Mouse (Mus musculus) liver, embryonic 14.5 days (tissue): ENCODE measurements around the gene Prdx5. TPM values are rescaled to one million over a fixed set of nuclear protein-coding genes. Genes with fewer than 3 reads are reported as not detected.
"Not testable (repeated sequence)": the region's sequence is repeated elsewhere in the genome, so short reads cannot be mapped to it uniquely, and the experiment has no call there.

Experiments
- ATAC-seq: fragments of 200-750 bp; cut with Nextera tagmentation; 2 replicates; pipeline ENCODE4 v1.8.0; 2017; ENCODE audit warnings: moderate number of reproducible peaks, mild to moderate bottlenecking, moderate library complexity; ENCODE audit not compliant: insufficient read depth
- DNase-seq, 3 experiments: peaks; one replicate each; pipeline ENCODE4 v3.0.0-alpha.2; 2012 to 2013; ENCODE audit warnings: low read depth in 3 of 3, low spot score in 3 of 3
- H3K27ac ChIP-seq: fragments of 300-500 bp; sonication (generic); 2 replicates; pipeline ENCODE4 v1.5.1; 2014; ENCODE audit warnings: moderate library complexity, mild to moderate bottlenecking, control low read depth, inconsistent platforms
- H3K27me3 ChIP-seq: fragments of 300-500 bp; sonication (generic); 2 replicates; pipeline ENCODE4 v1.6.1; 2014; ENCODE audit warnings: mild to moderate bottlenecking, low read length, moderate library complexity; ENCODE audit not compliant: control insufficient read depth, insufficient read depth
- H3K36me3 ChIP-seq: fragments of 300-500 bp; sonication (generic); replicated peaks from 2 replicates; pipeline ENCODE4 v1.6.1; 2014; ENCODE audit warnings: low read depth; ENCODE audit not compliant: control insufficient read depth, insufficient read depth
- H3K4me1 ChIP-seq, 2 experiments: fragments of 200-500 bp in 1 of 2; fragments of 300-500 bp in 1 of 2; sonication (generic) in 1 of 2; replicated peaks; 2 replicates each; pipeline ENCODE4 v1.6.1; 2012 to 2014; ENCODE audit warnings: antibody characterized with exemption in 1 of 2, inconsistent platforms in 1 of 2, low read length in 1 of 2; ENCODE audit not compliant: control insufficient read depth in 2 of 2, insufficient read depth in 2 of 2
- H3K4me2 ChIP-seq: fragments of 300-500 bp; sonication (generic); 2 replicates; pipeline ENCODE4 v1.6.1; 2014; ENCODE audit warnings: low read depth, mild to moderate bottlenecking, control low read depth, moderate library complexity
- H3K4me3 ChIP-seq, 2 experiments: fragments of 200-500 bp in 1 of 2; fragments of 300-500 bp in 1 of 2; sonication (generic) in 1 of 2; 2 replicates each; pipeline ENCODE4 v1.5.1; 2012 to 2014; ENCODE audit warnings: low read depth in 2 of 2, low read length in 2 of 2, mild to moderate bottlenecking in 2 of 2, control low read depth in 1 of 2, inconsistent platforms in 1 of 2, moderate library complexity in 1 of 2; ENCODE audit not compliant: insufficient read depth in 1 of 2
- H3K9ac ChIP-seq: fragments of 300-500 bp; sonication (generic); replicated peaks from 2 replicates; pipeline ENCODE4 v1.6.1; 2014; ENCODE audit warnings: mild to moderate bottlenecking, control low read depth, moderate library complexity
- H3K9me3 ChIP-seq: fragments of 300-500 bp; sonication (generic); 2 replicates; pipeline ENCODE4 v1.6.1; 2016; ENCODE audit warnings: low read length, mixed read lengths; ENCODE audit not compliant: control insufficient read depth
- CTCF ChIP-seq: IDR thresholded peaks from 2 replicates; pipeline ENCODE4 v1.5.1; 2016; ENCODE audit warnings: antibody characterized with exemption, low read depth, control low read depth
- EP300 ChIP-seq: IDR thresholded peaks from 2 replicates; pipeline ENCODE4 v1.6.1; 2016; ENCODE audit warnings: antibody characterized with exemption, low read depth
- WGBS: fragments of 180-500 bp; shearing (Covaris S2); extraction: QIAGEN DNeasy Blood & Tissue Kit; methylation state at CpG from one replicate; pipeline ENCODE4 v1.1.7; 2014; ENCODE audit not compliant: insufficient replicate concordance; 5-methylcytosine and 5-hydroxymethylcytosine counted together
- polyA plus RNA-seq, 2 experiments: library from polyadenylated mRNA; depleted of rRNA in 1 of 2; stranded (reverse) in 1 of 2; unstranded in 1 of 2; fragments of >200 nt; fragmentation: Nextera tagmentation in 1 of 2; extraction: Ambion mirVana in 1 of 2; gene quantifications; 2 replicates each; pipeline versions ENCODE4 v1.2.1 to v1.2.3; 2012 to 2014

The Prdx5 gene
- polyA plus RNA-seq, 2 experiments, result 54.9 to 87.2 TPM

- TF ChIP-seq EP300 (no peak), CTCF (no peak)
- Histone ChIP-seq H3K9ac (no peak overlapping the region), H3K27ac (no peak overlapping the region), H3K9me3 (no peaks in the 10 kb centered on the region), H3K4me1 (peaks cover 2 to 11% of the 10 kb centered on the region in 2 experiments; a peak in 3 of 4 replicates), H3K4me2 (no peak overlapping the region), H3K4me3 (no peak overlapping the region), H3K36me3 (peaks cover 17% of the 10 kb centered on the region), H3K27me3 (no peaks in the 10 kb centered on the region)
- DNase-seq (no peak), ATAC-seq (no peak)
- WGBS, result 70% methylated on average over 9 of the region's 9 CpGs
These were observed 4.6 kb upstream of the Prdx5 start for GRCm38 (mm10) chr19:6914540-6914939.

- Histone ChIP-seq H3K4me2 (no peak overlapping the region), H3K36me3 (peaks cover 17% of the 10 kb centered on the region), H3K4me1 (peaks cover 2 to 11% of the 10 kb centered on the region in 2 experiments; a peak in 3 of 4 replicates), H3K9ac (no peak overlapping the region), H3K27ac (no peak overlapping the region), H3K4me3 (no peak overlapping the region), H3K9me3 (no peaks in the 10 kb centered on the region), H3K27me3 (no peaks in the 10 kb centered on the region)
- DNase-seq (no peak), ATAC-seq (no peak)
- WGBS, result 76% methylated on average over 11 of the region's 11 CpGs
- no peak for TF ChIP-seq CTCF
- no peak for TF ChIP-seq EP300
These were observed 4.1 kb upstream of the Prdx5 start for GRCm38 (mm10) chr19:6913991-6914390.

GRCm38 (mm10) chr19:6913036-6913435 lies 3.1 kb upstream of the Prdx5 start:
- WGBS, result 57% methylated on average over 6 of the region's 6 CpGs
- Histone ChIP-seq H3K4me2 (no peak overlapping the region), H3K4me3 (no peak overlapping the region), H3K36me3 (peaks cover 17% of the 10 kb centered on the region), H3K9me3 (no peaks in the 10 kb centered on the region), H3K27ac (no peak overlapping the region), H3K27me3 (no peaks in the 10 kb centered on the region), H3K9ac (no peak overlapping the region), H3K4me1 (peaks cover 2 to 17% of the 10 kb centered on the region in 2 experiments; a peak in 3 of 4 replicates)
- ATAC-seq, result no peak
- DNase-seq, result no peak
- TF ChIP-seq EP300 (no peak), CTCF (no peak)

- ATAC-seq, result no peak
- H3K4me1 ChIP-seq, result peaks cover 2 to 18% of the 10 kb centered on the region in 2 experiments; a peak in 3 of 4 replicates
- 84% methylated on average over 15 of the region's 15 CpGs for WGBS
- no peaks in the 10 kb centered on the region for H3K9me3 ChIP-seq
- no peak overlapping the region for H3K4me3 ChIP-seq
- no peaks in the 10 kb centered on the region for H3K27me3 ChIP-seq
- no peak for TF ChIP-seq EP300
- no peak overlapping the region for H3K9ac ChIP-seq
- H3K27ac ChIP-seq, result no peak overlapping the region
- DNase-seq, result no peak
- no peak overlapping the region for H3K4me2 ChIP-seq
- H3K36me3 ChIP-seq, result peaks cover 17% of the 10 kb centered on the region
These were observed 2.5 kb upstream of the Prdx5 start for GRCm38 (mm10) chr19:6912205-6912970.

GRCm38 (mm10) chr19:6911101-6912074 lies 1.5 kb upstream of the Prdx5 start:
- peak overlapping the region; percentile 11 to 42 for H3K4me3 ChIP-seq
- H3K9me3 ChIP-seq, result no peaks in the 10 kb centered on the region
- ATAC-seq, result no peak
- H3K36me3 ChIP-seq, result peaks cover 19% of the 10 kb centered on the region
- H3K4me1 ChIP-seq, result peaks cover 2 to 18% of the 10 kb centered on the region in 2 experiments; a peak in 3 of 4 replicates
- TF ChIP-seq EP300, result no peak
- TF ChIP-seq CTCF, result no peak
- WGBS, result 76% methylated on average over 19 of the region's 19 CpGs
- peak overlapping the region; percentile 31; the same call in 1 of the 2 replicates for H3K9ac ChIP-seq
- DNase-seq, result no peak
- no peaks in the 10 kb centered on the region for H3K27me3 ChIP-seq
- peak overlapping the region; percentile 94 for H3K4me2 ChIP-seq
- H3K27ac ChIP-seq, result no peak overlapping the region

GRCm38 (mm10) chr19:6910306-6910705 lies 400 bp upstream of the Prdx5 start:
- not testable (repeated sequence) for DNase-seq, H3K4me1 ChIP-seq, H3K9me3 ChIP-seq, H3K27me3 ChIP-seq
- peak overlapping the region; percentile 82 for H3K4me3 ChIP-seq
- WGBS, result under 1% methylated on average over 29 of the region's 30 CpGs
- peak overlapping the region; percentile 95 for H3K27ac ChIP-seq
- H3K36me3 ChIP-seq, result peaks cover 20% of the 10 kb centered on the region
- H3K4me2 ChIP-seq, result peak overlapping the region; percentile 94
- peak overlapping the region; percentile 85 for H3K9ac ChIP-seq
- ATAC-seq, result peak; percentile 54
